ENCODE assay signal across 10 mouse cellular contexts in the genomic region with DNA sequence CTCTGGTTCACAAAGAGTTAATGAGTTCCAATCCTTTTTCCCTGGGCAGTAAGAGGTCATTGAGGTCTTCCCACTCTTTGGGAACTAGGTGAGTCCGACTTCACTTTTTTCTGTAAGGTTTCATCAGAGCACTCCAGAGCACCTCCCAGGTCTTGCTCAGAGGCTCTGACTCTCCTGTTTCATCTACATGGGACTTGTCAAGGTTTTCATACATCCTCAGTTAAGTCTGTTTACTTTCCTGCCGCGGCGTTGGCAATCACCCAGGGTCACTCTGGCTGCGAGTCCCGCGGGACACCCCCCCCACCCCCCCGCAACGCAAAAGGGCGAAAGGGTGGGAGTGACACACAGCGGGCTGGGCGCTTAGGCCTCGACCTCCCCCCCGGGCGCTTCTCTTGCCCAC. TPM values are rescaled to one million over a fixed set of nuclear protein-coding genes. Genes with fewer than 3 reads are reported as not detected.
DNase-seq lines count a peak whose midpoint lies in the region; ATAC-seq lines count a peak whose summit lies in the region.
"Had no signal": no experiment of that assay in that cellular context is flagged by ENCODE, and none has a peak within 500 bp of the region (broad histone marks: within the 10 kb centered on the region; RNA-seq: fewer than 3 reads in every experiment).

No protein-coding gene starts in this region.

- H3K36me3 ChIP-seq in heart, embryonic 15.5 days: no peaks in the 10 kb centered on the region
- no peaks in the 10 kb centered on the region for H3K36me3 ChIP-seq in kidney, embryonic 16.5 days (ENCODE audit: insufficient read depth, low read length)
- no peaks in the 10 kb centered on the region for H3K36me3 ChIP-seq in lung, embryonic 16.5 days (ENCODE audit: control insufficient read depth, insufficient read depth, low read length)
- H3K36me3 ChIP-seq in forebrain, embryonic 11.5 days (ENCODE audit: control insufficient read depth, insufficient read depth, low read length): no peaks in the 10 kb centered on the region

- no peak overlapping the region for H3K27ac ChIP-seq in heart, embryonic 15.5 days
- no peak overlapping the region for H3K27ac ChIP-seq in kidney, embryonic 16.5 days (ENCODE audit: low read length)
- H3K27ac ChIP-seq in lung, embryonic 16.5 days (ENCODE audit: low read length): no peak overlapping the region
- no peak overlapping the region for H3K27ac ChIP-seq in forebrain, embryonic 11.5 days (ENCODE audit: low read depth, low read length)
- H3K27ac ChIP-seq: hindbrain, embryonic 14.5 days had no signal

- WGBS in heart, embryonic 15.5 days: 27% methylated on average over 15 of the region's 15 CpGs
- 10% methylated on average over 15 of the region's 15 CpGs for WGBS in kidney, embryonic 16.5 days
- 13% methylated on average over 15 of the region's 15 CpGs for WGBS in lung, embryonic 16.5 days
- 28% methylated on average over 15 of the region's 15 CpGs for WGBS in forebrain, embryonic 11.5 days

- ATAC-seq in heart, embryonic 15.5 days (replicated peaks; ENCODE audit: insufficient number of reproducible peaks, insufficient read depth, low FRiP score, low read depth): no peak
- ATAC-seq in kidney, embryonic 16.5 days (ENCODE audit: low FRiP score, low TSS enrichment): no peak
- no peak for ATAC-seq in lung, embryonic 16.5 days (ENCODE audit: low read depth)
- no peak for ATAC-seq in forebrain, embryonic 11.5 days (replicated peaks; ENCODE audit: low FRiP score)

- peaks cover 13% of the 10 kb centered on the region; the same call in 1 of the 2 replicates for H3K4me1 ChIP-seq in heart, embryonic 15.5 days (replicated peaks)
- H3K4me1 ChIP-seq in kidney, embryonic 16.5 days (ENCODE audit: insufficient read depth, low read length): peaks cover 17% of the 10 kb centered on the region
- peaks cover 11% of the 10 kb centered on the region for H3K4me1 ChIP-seq in lung, embryonic 16.5 days (replicated peaks; ENCODE audit: control insufficient read depth, insufficient read depth, low read length)
- 0 out of 2 replicates have a peak, but pooled peaks cover 3% of the 10 kb centered on the region for H3K4me1 ChIP-seq in forebrain, embryonic 11.5 days (replicated peaks; ENCODE audit: control insufficient read depth, insufficient read depth, low read length)

- no peak for DNase-seq in heart, adult 9 months (ENCODE audit: low spot score in 2 of 2)
- DNase-seq in adrenal gland, postnatal 10 days: peak; percentile 65
- DNase-seq in frontal cortex, postnatal 10 days (ENCODE audit: low spot score in 2 of 2): no peak
- no peak for DNase-seq in forebrain, embryonic 11.5 days (ENCODE audit: low spot score)
- no peak for DNase-seq in spleen, postnatal 10 days (ENCODE audit: low spot score in 2 of 2)
- DNase-seq: cerebellum, adult 9-11 months had no signal

- no peaks in the 10 kb centered on the region for H3K9me3 ChIP-seq in heart, embryonic 15.5 days (replicated peaks)
- no peaks in the 10 kb centered on the region for H3K9me3 ChIP-seq in kidney, embryonic 16.5 days (ENCODE audit: low read length)
- no peaks in the 10 kb centered on the region for H3K9me3 ChIP-seq in lung, embryonic 16.5 days (ENCODE audit: control insufficient read depth, low read length)
- H3K9me3 ChIP-seq in forebrain, embryonic 11.5 days (ENCODE audit: control insufficient read depth, low read length): no peaks in the 10 kb centered on the region

- no peaks in the 10 kb centered on the region for H3K27me3 ChIP-seq in heart, embryonic 15.5 days
- no peaks in the 10 kb centered on the region for H3K27me3 ChIP-seq in kidney, embryonic 16.5 days (ENCODE audit: insufficient read depth, low read length)
- H3K27me3 ChIP-seq in lung, embryonic 16.5 days (ENCODE audit: control insufficient read depth, insufficient read depth, low read depth, low read length): no peaks in the 10 kb centered on the region
- H3K27me3 ChIP-seq in forebrain, embryonic 11.5 days (ENCODE audit: control insufficient read depth, insufficient read depth, low read length): no peaks in the 10 kb centered on the region

- peak overlapping the region; percentile 44 for H3K4me2 ChIP-seq in heart, embryonic 15.5 days
- H3K4me2 ChIP-seq in kidney, embryonic 16.5 days (replicated peaks; ENCODE audit: low read depth, low read length): peak overlapping the region; percentile 40
- H3K4me2 ChIP-seq in lung, embryonic 16.5 days (ENCODE audit: low read depth, low read length): peak overlapping the region; percentile 57
- no peak overlapping the region for H3K4me2 ChIP-seq in forebrain, embryonic 11.5 days (ENCODE audit: low read depth, low read length, severe bottlenecking)
- H3K4me2 ChIP-seq: hindbrain, embryonic 14.5 days had no signal

- H3K9ac ChIP-seq in heart, embryonic 15.5 days: 0 out of 2 replicates have a peak overlapping the region, but pooled peaks have one; percentile 7
- H3K9ac ChIP-seq in kidney, embryonic 16.5 days (replicated peaks; ENCODE audit: low read length): 0 out of 2 replicates have a peak overlapping the region, but pooled peaks have one; percentile 44
- H3K9ac ChIP-seq in lung, embryonic 16.5 days (ENCODE audit: low read length): no peak overlapping the region
- no peak overlapping the region for H3K9ac ChIP-seq in forebrain, embryonic 11.5 days (ENCODE audit: low read length)
- H3K9ac ChIP-seq: hindbrain, embryonic 14.5 days had no signal

- H3K4me3 ChIP-seq in heart, embryonic 15.5 days: no peak overlapping the region
- H3K4me3 ChIP-seq in kidney, embryonic 16.5 days (ENCODE audit: low read length): peak overlapping the region; percentile 6; the same call in 1 of the 2 replicates
- peak overlapping the region; percentile 29 for H3K4me3 ChIP-seq in lung, embryonic 16.5 days (ENCODE audit: low read length)
- H3K4me3 ChIP-seq in forebrain, embryonic 11.5 days (ENCODE audit: low read depth, low read length): no peak overlapping the region

RNA-seq across cellular contexts. Expression of gene Hmgxb4, which starts 3.1 kb away (rescaled TPM):
- 18.2 and 18.3 TPM in 2 replicates for polyA plus RNA-seq in heart, embryonic 15.5 days (2015; fragmentation: Nextera tagmentation; extraction: Ambion mirVana)
- 10 to 100 TPM; 22.9 to 27.3 TPM for total RNA-seq in adrenal gland, postnatal 10 days (2021)
- polyA plus RNA-seq in kidney, embryonic 16.5 days (2015; fragmentation: Nextera tagmentation; extraction: Ambion mirVana): 33.8 and 45.4 TPM in 2 replicates
- polyA plus RNA-seq in lung, embryonic 16.5 days (2015; fragmentation: Nextera tagmentation; extraction: Ambion mirVana): 35.6 and 37.2 TPM in 2 replicates
- polyA plus RNA-seq in forebrain, embryonic 11.5 days (2014; fragmentation: Nextera tagmentation; extraction: Ambion mirVana): 52.5 and 54.5 TPM in 2 replicates

RNA-seq across cellular contexts. Expression of gene Tom1, which starts 43.5 kb away (rescaled TPM):
- 41.3 and 46.9 TPM in 2 replicates for polyA plus RNA-seq in heart, embryonic 15.5 days (2015; fragmentation: Nextera tagmentation; extraction: Ambion mirVana)
- 10 to 100 TPM; 28.3 to 31.5 TPM for total RNA-seq in adrenal gland, postnatal 10 days (2021)
- polyA plus RNA-seq in kidney, embryonic 16.5 days (2015; fragmentation: Nextera tagmentation; extraction: Ambion mirVana): 33.8 and 35.7 TPM in 2 replicates
- 19.8 and 22.1 TPM in 2 replicates for polyA plus RNA-seq in lung, embryonic 16.5 days (2015; fragmentation: Nextera tagmentation; extraction: Ambion mirVana)
- 23.1 and 25.3 TPM in 2 replicates for polyA plus RNA-seq in forebrain, embryonic 11.5 days (2014; fragmentation: Nextera tagmentation; extraction: Ambion mirVana)

Comparison
In these comparisons a context has a peak if more than half of its experiments do, and no peak if none do; other contexts are left out.
1. H3K4me3 ChIP-seq: peak in kidney, embryonic 16.5 days (single experiment) and lung, embryonic 16.5 days (single experiment); none in heart, embryonic 15.5 days (single experiment) and forebrain, embryonic 11.5 days (single experiment).
2. H3K9ac ChIP-seq: peak in heart, embryonic 15.5 days (single experiment) and kidney, embryonic 16.5 days (single experiment); none in lung, embryonic 16.5 days (single experiment) and forebrain, embryonic 11.5 days (single experiment).